Mouse (Mus musculus) neural tube, embryonic 15.5 days (tissue): Measurements from ENCODE around the gene Gm20388. TPM values are rescaled to one million over a fixed set of nuclear protein-coding genes. Genes with fewer than 3 reads are reported as not detected.

Experiments
- ATAC-seq: fragments of 200-750 bp; cut with Nextera tagmentation; 2 replicates; pipeline ENCODE4 v1.8.0; 2017; ENCODE audit warnings: mild to moderate bottlenecking, moderate TSS enrichment, moderate library complexity; ENCODE audit not compliant: low FRiP score
- H3K27ac ChIP-seq: fragments of 300-500 bp; sonication (generic); replicated peaks from 2 replicates; pipeline ENCODE4 v1.5.1; 2015; ENCODE audit warnings: mild to moderate bottlenecking, inconsistent platforms
- H3K27me3 ChIP-seq: fragments of 300-500 bp; sonication (generic); replicated peaks from 2 replicates; pipeline ENCODE4 v1.6.1; 2015; ENCODE audit warnings: inconsistent platforms
- H3K36me3 ChIP-seq: fragments of 300-500 bp; sonication (generic); 2 replicates; pipeline ENCODE4 v1.6.1; 2015; ENCODE audit warnings: inconsistent platforms
- H3K4me1 ChIP-seq: fragments of 300-500 bp; sonication (generic); 2 replicates; pipeline ENCODE4 v1.6.1; 2015; ENCODE audit warnings: inconsistent platforms
- H3K4me2 ChIP-seq: fragments of 300-500 bp; sonication (generic); 2 replicates; pipeline ENCODE4 v1.6.1; 2015; ENCODE audit warnings: inconsistent platforms, mild to moderate bottlenecking, moderate library complexity
- H3K4me3 ChIP-seq: fragments of 300-500 bp; sonication (generic); replicated peaks from 2 replicates; pipeline ENCODE4 v1.5.1; 2015; ENCODE audit warnings: mild to moderate bottlenecking, inconsistent platforms
- H3K9ac ChIP-seq: fragments of 300-500 bp; sonication (generic); replicated peaks from 2 replicates; pipeline ENCODE4 v1.6.1; 2015; ENCODE audit warnings: mild to moderate bottlenecking, inconsistent platforms
- H3K9me3 ChIP-seq: fragments of 300-500 bp; sonication (generic); replicated peaks from 2 replicates; pipeline ENCODE4 v1.6.1; 2016; ENCODE audit warnings: inconsistent platforms
- WGBS: fragments of 180-500 bp; shearing (Covaris S2); methylation state at CpG from one replicate; pipeline ENCODE4 v1.1.7; 2015; ENCODE audit warnings: mixed read lengths; 5-methylcytosine and 5-hydroxymethylcytosine counted together
- polyA plus RNA-seq: library from polyadenylated mRNA; unstranded; fragments of >200 nt; fragmentation: Nextera tagmentation; extraction: Ambion mirVana; gene quantifications from 2 replicates; pipeline ENCODE4 v1.2.1, GENCODE M21; 2015

Gene Gm20388
- polyA plus RNA-seq, 1 experiment from 2014 or later = not detected

DNA sequence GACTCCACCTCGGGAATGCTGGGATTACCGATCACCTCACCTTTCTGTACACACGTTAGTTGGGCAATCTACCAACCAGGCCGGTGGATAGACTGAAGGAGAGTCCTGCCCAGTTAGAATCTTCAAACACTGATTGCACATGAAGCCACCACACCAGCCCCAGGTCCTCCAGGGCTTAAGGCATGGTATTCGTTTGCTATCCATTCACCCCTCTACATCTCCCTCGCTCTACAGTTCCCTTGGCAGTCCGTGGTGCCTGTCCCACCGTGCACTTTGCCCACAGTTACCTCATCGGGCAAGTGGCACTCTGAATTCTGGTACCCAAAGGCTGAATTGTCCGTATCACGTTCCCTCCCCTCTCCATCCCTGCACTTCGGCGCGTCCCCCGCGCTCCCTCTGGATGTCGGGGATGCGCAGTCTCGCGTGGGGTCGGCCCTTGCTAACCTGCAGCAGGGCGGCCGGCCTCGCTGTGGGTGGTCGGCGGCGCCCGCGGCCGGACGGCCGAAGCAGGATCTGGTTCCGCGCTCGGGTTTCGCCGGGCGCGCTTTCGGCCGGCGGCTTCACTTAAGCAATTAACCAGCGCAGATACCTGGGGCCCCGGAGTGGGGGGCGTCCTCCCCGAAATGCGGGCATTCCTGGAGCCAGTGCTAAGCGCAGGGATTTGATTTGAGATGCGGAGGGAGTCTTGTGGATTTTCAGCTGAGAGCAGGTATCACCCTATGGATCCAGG, 1169.9 kb downstream of the Gm20388 start:
- ATAC-seq = no peak
- Histone ChIP-seq H3K9me3 (0 out of 2 replicates have a peak, but pooled peaks cover 4% of the 10 kb centered on the region), H3K4me1 (peaks cover 25% of the 10 kb centered on the region)

DNA sequence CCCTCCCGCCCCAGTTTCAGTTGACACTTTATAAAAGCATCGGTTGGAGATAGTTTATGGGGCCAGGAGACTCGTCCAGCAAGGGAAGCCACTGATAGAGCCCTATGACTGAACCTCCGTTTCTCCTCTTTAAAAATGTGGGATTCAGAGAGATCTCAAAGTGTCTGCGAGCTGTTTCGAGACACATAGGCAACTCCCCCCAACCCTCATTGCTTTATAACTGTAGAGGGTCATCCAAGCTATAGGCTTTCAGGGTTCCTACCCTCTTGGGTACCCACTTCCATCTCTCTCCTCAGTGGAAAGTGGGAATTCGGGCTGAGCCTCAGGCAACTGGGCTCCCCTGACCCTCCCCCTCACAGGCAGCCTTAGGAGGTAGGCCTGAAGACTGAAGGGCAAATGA, 1170.8 kb downstream of the Gm20388 start:
- no peak for ATAC-seq
- Histone ChIP-seq H3K4me2 (no peak overlapping the region), H3K4me1 (peaks cover 25% of the 10 kb centered on the region), H3K36me3 (no peaks in the 10 kb centered on the region), H3K27me3 (peaks cover 98% of the 10 kb centered on the region), H3K9ac (no peak overlapping the region), H3K9me3 (0 out of 2 replicates have a peak, but pooled peaks cover under 1% of the 10 kb centered on the region), H3K27ac (no peak overlapping the region), H3K4me3 (no peak overlapping the region)
- 2% methylated on average over 7 of the region's 7 CpGs for WGBS

More for the DNA sequence above, 1169.9 kb downstream of the Gm20388 start:
- under 1% methylated on average over 49 of the region's 49 CpGs for WGBS
- Histone ChIP-seq H3K4me2 (no peak overlapping the region), H3K36me3 (no peaks in the 10 kb centered on the region), H3K27me3 (peaks cover 98% of the 10 kb centered on the region), H3K4me3 (no peak overlapping the region; the same call in 1 of the 2 replicates), H3K9ac (no peak overlapping the region), H3K27ac (no peak overlapping the region)

DNA sequence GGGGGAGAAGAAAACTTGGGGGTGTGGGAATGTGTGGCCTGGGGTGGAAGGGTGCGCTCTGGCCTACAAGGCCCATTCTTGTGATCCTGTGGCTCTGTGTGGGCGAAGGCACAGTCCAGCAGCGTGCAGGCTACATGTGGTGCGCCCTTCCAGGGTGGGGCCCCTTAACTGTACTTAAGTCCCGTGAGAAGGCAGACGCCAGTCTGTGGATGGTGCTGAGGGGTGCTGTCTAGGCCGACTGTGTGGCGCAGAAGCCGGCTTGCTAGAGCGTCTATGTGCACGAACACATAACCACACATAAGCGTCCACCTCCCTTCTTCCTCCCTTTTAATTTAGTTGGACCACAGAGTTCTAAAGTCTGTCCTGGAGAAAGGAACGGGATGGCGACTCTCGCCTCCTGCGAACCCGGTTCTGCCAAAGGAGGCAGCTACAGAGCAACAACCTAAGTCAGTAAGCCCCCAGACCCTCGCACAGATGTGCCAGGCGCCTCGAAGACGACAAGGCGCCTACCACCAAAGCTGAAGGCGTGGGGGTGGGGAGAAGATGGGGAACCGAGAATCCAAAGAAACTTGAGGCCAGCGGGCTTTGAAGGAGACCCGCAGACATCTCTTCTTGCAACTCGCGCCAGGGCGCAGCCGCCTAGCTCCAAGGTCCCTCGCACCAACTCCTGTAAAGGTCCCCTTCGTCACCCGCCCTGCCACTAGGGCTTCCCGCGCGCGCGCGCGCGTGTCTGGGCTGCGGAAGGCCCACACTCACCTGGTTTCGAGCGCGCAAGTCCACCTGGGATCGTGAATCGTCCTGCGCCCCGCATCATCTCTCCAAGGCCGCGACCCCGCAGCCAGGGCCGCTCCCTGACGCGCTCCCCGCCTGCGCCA, 1171.8 kb downstream of the Gm20388 start:
- Histone ChIP-seq H3K9ac (no peak overlapping the region), H3K4me2 (peak overlapping the region; percentile 67), H3K27ac (no peak overlapping the region), H3K4me1 (peaks cover 25% of the 10 kb centered on the region), H3K27me3 (peaks cover 98% of the 10 kb centered on the region), H3K4me3 (peak overlapping the region; percentile 37), H3K36me3 (no peaks in the 10 kb centered on the region), H3K9me3 (no peaks in the 10 kb centered on the region)
- no peak for ATAC-seq
- WGBS = under 1% methylated on average over 57 of the region's 57 CpGs

DNA sequence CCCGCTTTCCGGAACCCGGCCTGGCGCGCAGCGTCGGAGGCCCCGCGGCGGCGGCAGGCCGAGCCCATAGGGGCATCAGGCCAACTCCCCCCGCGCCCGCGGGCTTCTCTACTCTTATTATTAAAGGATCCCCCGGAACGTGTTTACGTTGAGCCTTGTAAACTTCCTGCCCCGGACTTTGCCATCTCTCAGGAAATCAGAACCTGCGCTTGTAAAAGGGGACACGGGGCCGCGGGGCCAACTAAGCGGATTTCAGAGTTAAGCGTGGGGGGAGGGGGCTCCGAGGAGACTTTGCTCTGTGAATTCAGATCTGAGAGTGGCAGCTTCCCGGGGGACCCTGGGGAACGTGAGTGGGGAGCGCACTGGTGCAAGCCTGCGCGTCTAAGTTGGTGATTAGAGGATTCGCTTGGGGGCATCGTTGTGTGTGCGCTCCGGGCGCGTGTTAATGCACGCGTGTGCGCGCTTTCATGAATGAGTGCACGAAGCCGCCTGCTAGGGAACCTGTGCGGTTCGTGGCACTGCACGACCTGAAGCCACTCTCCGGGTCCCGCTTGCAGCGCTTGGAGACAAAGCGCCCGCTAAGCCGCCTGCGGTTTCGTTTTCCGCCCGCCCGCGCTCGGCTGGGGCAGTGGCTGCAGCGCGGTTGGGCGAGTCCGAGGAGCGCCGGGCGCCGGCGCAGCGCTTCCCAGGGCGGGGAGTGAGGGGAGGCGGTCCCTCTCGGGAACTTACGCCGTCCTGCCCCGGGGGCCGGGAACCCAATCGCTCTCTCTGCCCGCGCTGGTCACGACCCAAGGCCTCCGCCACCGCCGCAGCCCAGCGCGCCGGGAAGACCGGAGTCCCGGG, 1172.7 kb downstream of the Gm20388 start:
- Histone ChIP-seq H3K27me3 (peaks cover 97% of the 10 kb centered on the region), H3K9ac (0 out of 2 replicates have a peak overlapping the region, but pooled peaks have one; percentile 28), H3K27ac (0 out of 2 replicates have a peak overlapping the region, but pooled peaks have one; percentile 5), H3K4me1 (peaks cover 25% of the 10 kb centered on the region), H3K36me3 (no peaks in the 10 kb centered on the region), H3K4me3 (peak overlapping the region; percentile 37), H3K4me2 (peak overlapping the region; percentile 67), H3K9me3 (no peaks in the 10 kb centered on the region)
- ATAC-seq = no peak
- WGBS = under 1% methylated on average over 89 of the region's 89 CpGs

DNA sequence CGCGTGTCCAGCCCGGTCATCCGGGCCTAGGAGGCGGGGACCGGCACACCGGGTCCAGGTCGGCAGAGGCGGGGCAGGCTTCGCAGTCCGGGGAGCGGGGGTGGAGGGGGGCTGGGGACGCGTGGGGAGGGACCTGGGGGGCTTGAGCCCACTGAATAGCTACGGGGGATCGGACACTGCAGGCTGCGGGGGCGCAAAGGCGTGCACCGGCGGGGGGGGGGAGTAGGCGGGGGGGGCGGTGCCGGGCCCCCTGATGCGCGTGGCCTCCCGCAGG, 1173.2 kb downstream of the Gm20388 start:
- Histone ChIP-seq H3K4me2 (peak overlapping the region; percentile 67), H3K9ac (0 out of 2 replicates have a peak overlapping the region, but pooled peaks have one; percentile 28), H3K4me1 (peaks cover 25% of the 10 kb centered on the region), H3K9me3 (no peaks in the 10 kb centered on the region), H3K36me3 (no peaks in the 10 kb centered on the region), H3K27me3 (peaks cover 97% of the 10 kb centered on the region), H3K4me3 (peak overlapping the region; percentile 37), H3K27ac (no peak overlapping the region)
- WGBS = 1% methylated on average over 17 of the region's 27 CpGs
- ATAC-seq = no peak

DNA sequence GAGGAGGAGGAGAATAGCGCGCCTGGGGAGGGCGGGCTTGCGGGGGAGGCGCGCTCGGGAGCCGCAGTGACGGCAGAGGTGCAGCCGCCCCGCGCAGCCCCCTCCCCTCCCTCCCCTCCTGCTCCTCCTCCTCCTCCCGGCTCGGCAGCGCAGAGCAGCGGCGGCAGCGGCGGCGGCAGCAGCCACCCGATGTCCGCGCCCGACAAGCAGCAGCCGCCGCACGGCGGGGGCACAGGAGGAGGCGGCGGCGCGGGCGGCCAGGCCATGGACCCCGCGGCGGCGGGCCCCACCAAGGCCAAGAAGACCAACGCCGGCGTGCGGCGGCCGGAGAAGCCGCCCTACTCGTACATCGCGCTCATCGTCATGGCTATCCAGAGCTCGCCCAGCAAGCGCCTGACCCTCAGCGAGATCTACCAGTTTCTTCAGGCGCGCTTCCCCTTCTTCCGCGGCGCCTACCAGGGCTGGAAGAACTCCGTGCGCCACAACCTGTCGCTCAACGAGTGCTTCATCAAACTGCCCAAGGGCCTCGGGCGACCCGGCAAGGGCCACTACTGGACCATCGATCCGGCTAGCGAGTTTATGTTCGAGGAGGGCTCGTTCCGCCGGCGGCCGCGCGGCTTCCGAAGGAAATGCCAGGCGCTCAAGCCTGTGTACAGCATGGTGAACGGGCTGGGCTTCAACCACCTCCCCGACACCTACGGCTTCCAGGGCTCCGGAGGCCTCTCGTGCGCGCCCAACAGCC, 1173.7 kb downstream of the Gm20388 start, which contains the start of gene Foxf1:
Gene Foxf1 (plus strand): TSS at position 177 of the 742 bp plus-strand sequence.
- WGBS = under 1% methylated on average over 69 of the region's 83 CpGs
- H3K4me3 ChIP-seq = peak within 1 kb of the TSS; percentile 37
- ATAC-seq = no peak

DNA sequence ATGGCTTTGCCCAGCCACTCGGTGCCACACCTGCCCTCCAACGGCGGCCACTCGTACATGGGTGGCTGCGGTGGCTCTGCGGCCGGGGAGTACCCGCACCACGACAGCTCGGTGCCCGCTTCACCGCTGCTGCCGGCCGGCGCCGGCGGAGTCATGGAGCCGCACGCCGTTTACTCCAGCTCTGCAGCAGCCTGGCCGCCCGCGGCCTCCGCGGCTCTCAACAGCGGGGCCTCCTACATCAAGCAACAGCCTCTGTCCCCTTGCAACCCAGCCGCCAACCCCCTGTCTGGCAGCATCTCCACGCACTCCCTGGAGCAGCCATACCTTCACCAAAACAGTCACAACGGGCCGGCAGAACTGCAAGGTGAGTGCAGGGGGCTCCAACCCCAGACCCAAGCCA, 1174.4 kb downstream of the Gm20388 start:
- no peak for ATAC-seq
- H3K4me1 ChIP-seq = peaks cover 31% of the 10 kb centered on the region
- H3K4me2 ChIP-seq = peak overlapping the region; percentile 67
- no peak overlapping the region; the same call in 1 of the 2 replicates for H3K9ac ChIP-seq
- 1% methylated on average over 30 of the region's 30 CpGs for WGBS
- H3K36me3 ChIP-seq = no peaks in the 10 kb centered on the region
- H3K9me3 ChIP-seq = no peaks in the 10 kb centered on the region
- peaks cover 97% of the 10 kb centered on the region for H3K27me3 ChIP-seq
- no peak overlapping the region for H3K27ac ChIP-seq
- peak overlapping the region; percentile 37 for H3K4me3 ChIP-seq

More for the DNA sequence above, 1173.7 kb downstream of the Gm20388 start, which contains the start of gene Foxf1:
- H3K27me3 ChIP-seq = peaks cover 97% of the 10 kb centered on the region
- H3K4me2 ChIP-seq = peak within 1 kb of the TSS; percentile 67
- H3K9me3 ChIP-seq = no peaks in the 10 kb centered on the region
- no peaks in the 10 kb centered on the region for H3K36me3 ChIP-seq
- 0 out of 2 replicates have a peak within 1 kb of the TSS, but pooled peaks have one; percentile 5 for H3K27ac ChIP-seq
- peak within 1 kb of the TSS; percentile 28; the same call in 1 of the 2 replicates for H3K9ac ChIP-seq
- peaks cover 26% of the 10 kb centered on the region for H3K4me1 ChIP-seq

DNA sequence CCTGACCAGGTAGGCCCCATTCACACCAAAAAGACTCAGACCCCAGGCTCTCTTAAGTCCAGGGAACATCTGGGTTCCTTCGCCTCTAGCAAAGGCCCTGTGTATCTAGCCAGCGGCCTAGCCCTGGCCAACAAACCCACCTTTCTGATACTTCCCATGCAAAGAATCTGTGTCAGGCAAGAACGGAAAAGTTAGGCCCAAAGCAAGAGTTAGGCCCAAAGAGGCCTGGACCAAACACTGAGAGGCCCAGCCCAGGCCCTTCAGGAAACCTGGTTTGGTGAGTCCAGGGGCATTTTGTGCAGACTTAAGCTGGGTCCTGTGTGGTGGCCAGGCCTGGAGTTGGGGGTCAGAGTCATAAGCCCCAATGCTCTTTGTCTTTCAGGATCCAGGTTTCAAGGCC, 1174.9 kb downstream of the Gm20388 start:
- Histone ChIP-seq H3K9ac (no peak overlapping the region), H3K9me3 (no peaks in the 10 kb centered on the region), H3K36me3 (no peaks in the 10 kb centered on the region), H3K4me3 (no peak overlapping the region), H3K27me3 (peaks cover 97% of the 10 kb centered on the region), H3K4me2 (0 out of 2 replicates have a peak overlapping the region, but pooled peaks have one; percentile 2), H3K27ac (no peak overlapping the region), H3K4me1 (peaks cover 31% of the 10 kb centered on the region)
- WGBS = 33% methylated on average over 3 of the region's 3 CpGs
- no peak for ATAC-seq

DNA sequence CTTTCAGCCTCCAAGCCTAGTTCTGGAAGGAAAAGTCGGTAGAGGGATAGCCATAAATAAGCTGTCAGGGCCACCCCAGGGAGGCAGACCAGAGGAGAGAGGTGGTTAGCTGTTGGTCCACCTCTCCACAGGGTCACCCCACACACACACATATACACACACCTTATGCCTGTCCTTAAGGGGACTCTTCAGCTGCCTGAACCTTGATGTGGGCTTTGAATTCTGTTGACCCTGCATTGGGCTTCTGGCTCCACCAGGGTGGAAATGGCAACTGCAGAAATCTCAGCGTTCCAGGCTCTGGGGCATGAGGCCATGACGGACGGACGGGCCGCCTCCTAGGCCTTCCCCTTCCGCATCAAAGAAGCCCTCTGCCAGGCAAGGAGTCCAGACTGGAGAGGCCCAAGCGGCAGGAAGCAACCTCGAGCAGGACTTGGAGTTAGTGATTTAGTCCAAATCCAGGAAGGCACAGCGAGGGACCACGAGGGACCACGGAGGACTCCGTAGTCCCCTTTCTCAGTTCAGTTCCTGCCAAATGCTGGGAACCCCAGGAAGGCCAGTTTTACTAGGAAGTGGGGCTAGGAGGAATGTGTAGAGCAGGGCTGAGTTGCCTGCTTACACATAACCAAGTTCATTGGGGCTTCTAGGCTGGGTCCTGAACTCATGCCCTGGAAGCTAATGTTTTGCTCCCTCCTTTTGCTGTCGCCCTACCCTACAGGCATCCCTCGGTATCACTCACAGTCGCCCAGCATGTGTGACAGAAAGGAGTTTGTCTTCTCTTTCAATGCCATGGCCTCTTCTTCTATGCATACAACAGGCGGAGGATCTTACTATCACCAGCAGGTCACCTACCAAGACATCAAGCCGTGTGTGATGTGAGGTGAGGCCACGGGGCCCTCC, 1175.6 kb downstream of the Gm20388 start:
- peak overlapping the region; percentile 8; the same call in 1 of the 2 replicates for H3K4me3 ChIP-seq

DNA sequence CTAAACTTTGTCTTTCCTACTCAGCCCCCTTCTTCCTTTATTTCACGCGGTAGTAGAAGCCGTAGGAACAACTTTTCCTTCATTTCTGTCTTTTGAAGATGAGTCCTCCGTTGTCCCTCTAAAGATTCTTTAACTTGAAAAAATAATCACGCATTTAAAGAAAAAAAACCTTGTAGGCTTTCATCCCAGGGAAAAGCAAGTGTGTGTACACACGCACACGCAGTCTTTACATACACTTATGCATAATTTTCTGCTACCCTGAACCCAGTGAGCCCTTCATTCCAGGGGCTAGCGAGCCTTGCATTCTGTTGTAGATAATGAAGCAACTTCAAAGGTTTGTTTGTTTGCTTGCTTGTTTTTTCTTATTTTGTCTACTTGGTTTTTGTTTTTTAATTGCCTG, 1177.6 kb downstream of the Gm20388 start:
- no peak overlapping the region for H3K4me3 ChIP-seq
- peaks cover 97% of the 10 kb centered on the region for H3K27me3 ChIP-seq
- H3K4me2 ChIP-seq = no peak overlapping the region
- H3K9me3 ChIP-seq = no peaks in the 10 kb centered on the region
- H3K4me1 ChIP-seq = peaks cover 26% of the 10 kb centered on the region
- 4% methylated on average over 8 of the region's 8 CpGs for WGBS
- no peak overlapping the region for H3K27ac ChIP-seq
- no peaks in the 10 kb centered on the region for H3K36me3 ChIP-seq
- ATAC-seq = no peak
- H3K9ac ChIP-seq = no peak overlapping the region

More for the DNA sequence above, 1175.6 kb downstream of the Gm20388 start:
- Histone ChIP-seq H3K9ac (no peak overlapping the region), H3K9me3 (no peaks in the 10 kb centered on the region), H3K4me1 (peaks cover 31% of the 10 kb centered on the region), H3K27me3 (peaks cover 97% of the 10 kb centered on the region), H3K4me2 (0 out of 2 replicates have a peak overlapping the region, but pooled peaks have one; percentile 2), H3K27ac (no peak overlapping the region), H3K36me3 (no peaks in the 10 kb centered on the region)
- no peak for ATAC-seq
- 11% methylated on average over 19 of the region's 19 CpGs for WGBS
